Mouse (Mus musculus) limb, embryonic 12.5 days (tissue): Measurements from ENCODE around the gene Psmb6. TPM values are rescaled to one million over a fixed set of nuclear protein-coding genes. Genes with fewer than 3 reads are reported as not detected.

Source experiments
- ATAC-seq: fragments of 200-750 bp; cut with Nextera tagmentation; 2 replicates; pipeline ENCODE4 v1.8.0; 2017; ENCODE audit warnings: low read depth, moderate TSS enrichment; ENCODE audit not compliant: insufficient number of reproducible peaks, insufficient read depth, low FRiP score, low TSS enrichment
- H3K27ac ChIP-seq: fragments of 300-500 bp; sonication (generic); 2 replicates; pipeline ENCODE4 v1.5.1; 2016; ENCODE audit warnings: mild to moderate bottlenecking, moderate library complexity
- H3K27me3 ChIP-seq: fragments of 300-500 bp; sonication (generic); 2 replicates; pipeline ENCODE4 v1.6.1; 2016; ENCODE audit warnings: mild to moderate bottlenecking, moderate library complexity
- H3K36me3 ChIP-seq: fragments of 300-500 bp; sonication (generic); 2 replicates; pipeline ENCODE4 v1.6.1; 2016; ENCODE audit warnings: mild to moderate bottlenecking, moderate library complexity
- H3K4me1 ChIP-seq: fragments of 300-500 bp; sonication (generic); replicated peaks from 2 replicates; pipeline ENCODE4 v1.6.1; 2016
- H3K4me2 ChIP-seq: fragments of 300-500 bp; sonication (generic); 2 replicates; pipeline ENCODE4 v1.6.1; 2016; ENCODE audit warnings: mild to moderate bottlenecking, moderate library complexity
- H3K4me3 ChIP-seq: fragments of 300-500 bp; sonication (generic); replicated peaks from 2 replicates; pipeline ENCODE4 v1.5.1; 2016; ENCODE audit warnings: mild to moderate bottlenecking
- H3K9ac ChIP-seq: fragments of 300-500 bp; sonication (generic); replicated peaks from 2 replicates; pipeline ENCODE4 v1.6.1; 2016; ENCODE audit warnings: mild to moderate bottlenecking, moderate library complexity
- H3K9me3 ChIP-seq: fragments of 300-500 bp; sonication (generic); 2 replicates; pipeline ENCODE4 v1.6.1; 2016; ENCODE audit warnings: mild to moderate bottlenecking, moderate library complexity
- WGBS: fragments of 180-500 bp; shearing (Covaris S2); methylation state at CpG from one replicate; pipeline ENCODE4 v1.1.7; 2016; 5-methylcytosine and 5-hydroxymethylcytosine counted together
- polyA plus RNA-seq: library from polyadenylated mRNA; unstranded; fragments of >200 nt; fragmentation: Nextera tagmentation; extraction: Ambion mirVana; gene quantifications from 2 replicates; pipeline ENCODE4 v1.2.1, GENCODE M21; 2016

Gene Psmb6
- polyA plus RNA-seq: 857 and 867 TPM in 2 replicates

- Histone ChIP-seq H3K4me2 (peak within 1 kb of the TSS; percentile 76), H3K9ac (peak within 1 kb of the TSS; percentile 72), H3K4me3 (peak within 1 kb of the TSS; percentile 71), H3K36me3 (peaks cover 32% of the 10 kb centered on the region), H3K27me3 (peaks cover 4% of the 10 kb centered on the region), H3K9me3 (no peaks in the 10 kb centered on the region), H3K4me1 (peaks cover 11% of the 10 kb centered on the region), H3K27ac (peak within 1 kb of the TSS; percentile 41; the same call in 1 of the 2 replicates)
- WGBS: under 1% methylated on average over 24 of the region's 26 CpGs
- peak; percentile 94 for ATAC-seq
These were observed at the start of gene Psmb6 for GRCm38 (mm10) chr11:70525184-70525678. Psmb6 (plus strand) TSS chr11:70525367.

- WGBS: 69% methylated on average over 2 of the region's 2 CpGs
- no peak overlapping the region for H3K27ac ChIP-seq
- ATAC-seq: no peak
- no peak overlapping the region for H3K9ac ChIP-seq
- no peaks in the 10 kb centered on the region for H3K27me3 ChIP-seq
- no peak overlapping the region for H3K4me2 ChIP-seq
- H3K4me3 ChIP-seq: no peak overlapping the region
- no peaks in the 10 kb centered on the region for H3K4me1 ChIP-seq
- H3K36me3 ChIP-seq: no peaks in the 10 kb centered on the region
- H3K9me3 ChIP-seq: no peaks in the 10 kb centered on the region
These were observed 39.7 kb upstream of the Psmb6 start for GRCm38 (mm10) chr11:70485498-70485897.

GRCm38 (mm10) chr11:70487816-70488215 is 37.4 kb upstream of the Psmb6 start:
- H3K36me3 ChIP-seq: no peaks in the 10 kb centered on the region
- peaks cover 4% of the 10 kb centered on the region; the same call in 1 of the 2 replicates for H3K9me3 ChIP-seq
- no peak for ATAC-seq
- no peak overlapping the region for H3K27ac ChIP-seq
- H3K27me3 ChIP-seq: no peaks in the 10 kb centered on the region; the same call in 1 of the 2 replicates
- no peak overlapping the region for H3K4me3 ChIP-seq
- H3K4me1 ChIP-seq: no peaks in the 10 kb centered on the region
- H3K4me2 ChIP-seq: no peak overlapping the region
- H3K9ac ChIP-seq: no peak overlapping the region
- 47% methylated on average over 4 of the region's 4 CpGs for WGBS

- ATAC-seq: no peak
- 94% methylated on average over 3 of the region's 3 CpGs for WGBS
- Histone ChIP-seq H3K27me3 (no peaks in the 10 kb centered on the region; the same call in 1 of the 2 replicates), H3K4me1 (no peaks in the 10 kb centered on the region), H3K27ac (no peak overlapping the region), H3K4me2 (no peak overlapping the region), H3K4me3 (no peak overlapping the region), H3K9me3 (peaks cover 4% of the 10 kb centered on the region; the same call in 1 of the 2 replicates), H3K9ac (no peak overlapping the region), H3K36me3 (no peaks in the 10 kb centered on the region)
These were observed 36.0 kb upstream of the Psmb6 start for GRCm38 (mm10) chr11:70489138-70489537.

- Histone ChIP-seq H3K4me2 (no peak overlapping the region), H3K27me3 (no peaks in the 10 kb centered on the region; the same call in 1 of the 2 replicates), H3K27ac (no peak overlapping the region), H3K4me3 (no peak overlapping the region), H3K9ac (no peak overlapping the region), H3K4me1 (no peaks in the 10 kb centered on the region), H3K36me3 (no peaks in the 10 kb centered on the region), H3K9me3 (peaks cover 4% of the 10 kb centered on the region; the same call in 1 of the 2 replicates)
- no peak for ATAC-seq
- 86% methylated on average over 6 of the region's 6 CpGs for WGBS
These were observed 35.5 kb upstream of the Psmb6 start for GRCm38 (mm10) chr11:70489684-70490083.

- H3K9me3 ChIP-seq: no peaks in the 10 kb centered on the region
- H3K36me3 ChIP-seq: no peaks in the 10 kb centered on the region
These were observed 25.3 kb upstream of the Psmb6 start for GRCm38 (mm10) chr11:70499566-70500475.

GRCm38 (mm10) chr11:70500476-70500812 is 24.7 kb upstream of the Psmb6 start:
- H3K9me3 ChIP-seq: no peaks in the 10 kb centered on the region
- 93% methylated on average over 1 of the region's 1 CpGs for WGBS

More at GRCm38 (mm10) chr11:70499566-70500475, 25.3 kb upstream of the Psmb6 start:
- H3K9ac ChIP-seq: no peak overlapping the region
- H3K4me3 ChIP-seq: no peak overlapping the region
- H3K27ac ChIP-seq: no peak overlapping the region
- H3K27me3 ChIP-seq: no peaks in the 10 kb centered on the region; the same call in 1 of the 2 replicates
- no peaks in the 10 kb centered on the region for H3K4me1 ChIP-seq
- no peak for ATAC-seq
- H3K4me2 ChIP-seq: no peak overlapping the region
- 75% methylated on average over 14 of the region's 14 CpGs for WGBS

GRCm38 (mm10) chr11:70502018-70502417 is 23.1 kb upstream of the Psmb6 start:
- Histone ChIP-seq H3K27me3 (peaks cover 5% of the 10 kb centered on the region; the same call in 1 of the 2 replicates), H3K9me3 (no peaks in the 10 kb centered on the region), H3K4me2 (no peak overlapping the region), H3K36me3 (no peaks in the 10 kb centered on the region), H3K4me1 (no peaks in the 10 kb centered on the region), H3K4me3 (no peak overlapping the region), H3K27ac (no peak overlapping the region), H3K9ac (no peak overlapping the region)
- no peak for ATAC-seq
- WGBS: 64% methylated on average over 3 of the region's 3 CpGs

More at GRCm38 (mm10) chr11:70500476-70500812, 24.7 kb upstream of the Psmb6 start:
- peaks cover 2% of the 10 kb centered on the region; the same call in 1 of the 2 replicates for H3K27me3 ChIP-seq
- no peak overlapping the region for H3K9ac ChIP-seq
- H3K4me2 ChIP-seq: no peak overlapping the region
- no peak overlapping the region for H3K27ac ChIP-seq
- no peak overlapping the region for H3K4me3 ChIP-seq
- H3K36me3 ChIP-seq: no peaks in the 10 kb centered on the region
- no peaks in the 10 kb centered on the region for H3K4me1 ChIP-seq
- no peak for ATAC-seq

GRCm38 (mm10) chr11:70504970-70505369 is 20.2 kb upstream of the Psmb6 start, which contains the start of gene Tm4sf5:
Tm4sf5 (plus strand) TSS chr11:70505244.
- Histone ChIP-seq H3K36me3 (no peaks in the 10 kb centered on the region), H3K27me3 (peaks cover 13% of the 10 kb centered on the region), H3K9ac (no peak within 1 kb of the TSS), H3K9me3 (no peaks in the 10 kb centered on the region), H3K27ac (no peak within 1 kb of the TSS), H3K4me2 (no peak within 1 kb of the TSS), H3K4me3 (no peak within 1 kb of the TSS), H3K4me1 (peaks cover 4% of the 10 kb centered on the region; the same call in 1 of the 2 replicates)
- no peak for ATAC-seq
- 71% methylated on average over 9 of the region's 9 CpGs for WGBS

- no peak for ATAC-seq
These were observed 18.8 kb upstream of the Psmb6 start for GRCm38 (mm10) chr11:70506385-70506784.

GRCm38 (mm10) chr11:70506962-70507515 is 18.1 kb upstream of the Psmb6 start:
- no peak for ATAC-seq
- no peak overlapping the region for H3K27ac ChIP-seq
- WGBS: 77% methylated on average over 7 of the region's 7 CpGs

More at GRCm38 (mm10) chr11:70506385-70506784, 18.8 kb upstream of the Psmb6 start:
- Histone ChIP-seq H3K4me1 (peaks cover 4% of the 10 kb centered on the region; the same call in 1 of the 2 replicates), H3K36me3 (no peaks in the 10 kb centered on the region), H3K27ac (no peak overlapping the region), H3K9me3 (no peaks in the 10 kb centered on the region), H3K27me3 (peaks cover 13% of the 10 kb centered on the region), H3K9ac (no peak overlapping the region), H3K4me2 (no peak overlapping the region), H3K4me3 (no peak overlapping the region)
- WGBS: 27% methylated on average over 4 of the region's 4 CpGs

More at GRCm38 (mm10) chr11:70506962-70507515, 18.1 kb upstream of the Psmb6 start:
- no peak overlapping the region for H3K9ac ChIP-seq
- H3K9me3 ChIP-seq: no peaks in the 10 kb centered on the region
- no peak overlapping the region for H3K4me3 ChIP-seq
- peaks cover 4% of the 10 kb centered on the region; the same call in 1 of the 2 replicates for H3K4me1 ChIP-seq
- H3K4me2 ChIP-seq: no peak overlapping the region
- peaks cover 13% of the 10 kb centered on the region for H3K27me3 ChIP-seq
- H3K36me3 ChIP-seq: no peaks in the 10 kb centered on the region
